In the genomic region with DNA sequence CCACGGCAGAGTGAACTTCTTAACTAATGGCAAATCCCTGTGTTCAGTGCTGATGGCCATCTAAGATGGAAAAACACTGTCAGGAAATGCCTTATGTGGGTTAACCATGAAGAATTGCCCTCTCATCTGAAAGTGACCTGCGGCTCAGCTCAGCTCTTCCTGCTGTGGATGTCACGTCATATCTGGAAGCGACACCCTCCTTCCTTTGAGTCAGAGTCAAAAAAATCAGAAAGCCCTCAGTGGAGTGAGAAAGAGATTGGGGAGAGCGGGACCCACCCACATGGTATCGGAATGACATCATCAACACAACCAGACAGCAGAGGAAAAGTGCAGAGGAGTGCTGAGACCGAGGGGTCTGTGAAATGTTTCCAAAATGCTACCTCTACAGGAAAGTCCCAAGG, we compare ENCODE assay signal across 8 mouse cellular contexts. TPM values are rescaled to one million over a fixed set of nuclear protein-coding genes. Genes with fewer than 3 reads are reported as not detected.
DNase-seq lines count a peak whose midpoint lies in the region; ATAC-seq and TF ChIP-seq lines count a peak whose summit lies in the region.

No protein-coding gene starts in this region.

- H3K4me1 ChIP-seq in embryonic facial prominence, embryonic 12.5 days, result peaks cover 21% of the 10 kb centered on the region
- H3K4me1 ChIP-seq in heart, postnatal 0 days (ENCODE audit: control insufficient read depth, insufficient read depth), result peaks cover 10% of the 10 kb centered on the region
- peaks cover 31% of the 10 kb centered on the region for H3K4me1 ChIP-seq in limb, embryonic 13.5 days

- 39% methylated on average over 7 of the region's 7 CpGs for WGBS in embryonic facial prominence, embryonic 12.5 days
- 32% methylated on average over 7 of the region's 7 CpGs for WGBS in heart, postnatal 0 days
- 54% methylated on average over 7 of the region's 7 CpGs for WGBS in limb, embryonic 13.5 days

- H3K27me3 ChIP-seq in embryonic facial prominence, embryonic 12.5 days, result no peaks in the 10 kb centered on the region
- no peaks in the 10 kb centered on the region for H3K27me3 ChIP-seq in heart, postnatal 0 days (ENCODE audit: control insufficient read depth, insufficient read depth, low read length)
- no peaks in the 10 kb centered on the region for H3K27me3 ChIP-seq in limb, embryonic 13.5 days

- TF ChIP-seq CTCF in layer of hippocampus, adult 2 months (conservative IDR thresholded peaks at IDR 0.05), result no peak
- TF ChIP-seq CTCF in heart, postnatal 0 days (IDR thresholded peaks at IDR 0.05; ENCODE audit: low read depth), result no peak

- peak overlapping the region; percentile 93 for H3K27ac ChIP-seq in layer of hippocampus, adult 2 months
- 0 out of 2 replicates have a peak overlapping the region, but pooled peaks have one; percentile 7 for H3K27ac ChIP-seq in embryonic facial prominence, embryonic 12.5 days
- H3K27ac ChIP-seq in heart, postnatal 0 days (ENCODE audit: low read depth), result 0 out of 2 replicates have a peak overlapping the region, but pooled peaks have one; percentile 33
- H3K27ac ChIP-seq in limb, embryonic 13.5 days, result no peak overlapping the region

- no peak overlapping the region for H3K9ac ChIP-seq in embryonic facial prominence, embryonic 12.5 days
- no peak overlapping the region for H3K9ac ChIP-seq in heart, postnatal 0 days (replicated peaks; ENCODE audit: low read depth, low read length)
- no peak overlapping the region for H3K9ac ChIP-seq in limb, embryonic 13.5 days

- no peaks in the 10 kb centered on the region for H3K9me3 ChIP-seq in embryonic facial prominence, embryonic 12.5 days
- no peaks in the 10 kb centered on the region for H3K9me3 ChIP-seq in heart, postnatal 0 days (replicated peaks; ENCODE audit: control insufficient read depth, low read length)
- H3K9me3 ChIP-seq in limb, embryonic 13.5 days, result no peaks in the 10 kb centered on the region

- H3K36me3 ChIP-seq in embryonic facial prominence, embryonic 12.5 days, result no peaks in the 10 kb centered on the region
- no peaks in the 10 kb centered on the region for H3K36me3 ChIP-seq in heart, postnatal 0 days (replicated peaks; ENCODE audit: control insufficient read depth, insufficient read depth, low read length)
- H3K36me3 ChIP-seq in limb, embryonic 13.5 days, result no peaks in the 10 kb centered on the region

- H3K4me3 ChIP-seq in layer of hippocampus, adult 2 months, result peak overlapping the region; percentile 31
- H3K4me3 ChIP-seq in embryonic facial prominence, embryonic 12.5 days, result no peak overlapping the region
- no peak overlapping the region for H3K4me3 ChIP-seq in heart, postnatal 0 days (ENCODE audit: low read depth, low read length)
- no peak overlapping the region for H3K4me3 ChIP-seq in limb, embryonic 13.5 days

- no peak for ATAC-seq in embryonic facial prominence, embryonic 12.5 days (ENCODE audit: insufficient number of reproducible peaks, insufficient read depth, low FRiP score, low TSS enrichment)
- 0 out of 2 replicates have a peak, but pooled peaks have one; percentile 15 for ATAC-seq in heart, postnatal 0 days (ENCODE audit: insufficient read depth, low read depth)
- ATAC-seq in limb, embryonic 13.5 days (ENCODE audit: low FRiP score, low read depth), result peak; percentile 46; the same call in 1 of the 2 replicates

- peak overlapping the region; percentile 43; the same call in 1 of the 2 replicates for H3K4me2 ChIP-seq in embryonic facial prominence, embryonic 12.5 days (replicated peaks)
- H3K4me2 ChIP-seq in heart, postnatal 0 days (ENCODE audit: low read depth, low read length), result peak overlapping the region; percentile 40
- H3K4me2 ChIP-seq in limb, embryonic 13.5 days (replicated peaks), result peak overlapping the region; percentile 56

- peak; percentile 26 to 46 for DNase-seq in layer of hippocampus, adult 2 months (ENCODE audit: low spot score in 2 of 2)
- no peak for DNase-seq in layer of hippocampus, adult 9-10 months (ENCODE audit: low spot score)
- DNase-seq in heart, postnatal 0 days (ENCODE audit: low spot score), result peak; percentile 43
- DNase-seq in spleen, postnatal 36 days (ENCODE audit: low spot score in 2 of 2), result no peak
- DNase-seq in yolk sac, embryonic 10.5 days (ENCODE audit: low spot score), result no peak
- no peak for DNase-seq in spleen, postnatal 10 days (ENCODE audit: low spot score in 2 of 2)

- no peak for TF ChIP-seq EP300 in heart, postnatal 0 days (IDR thresholded peaks at IDR 0.05; ENCODE audit: low read depth)

RNA-seq across cellular contexts. Expression of gene Srsf7, which starts 39.3 kb away (rescaled TPM):
- total RNA-seq in layer of hippocampus, adult 2 months (2021), result 100 to 1,000 TPM; 116 to 132 TPM
- polyA plus RNA-seq in embryonic facial prominence, embryonic 12.5 days (2016; fragmentation: Nextera tagmentation; extraction: Ambion mirVana), result 723 and 760 TPM in 2 replicates
- 84.3 and 86.2 TPM in 2 replicates for total RNA-seq in heart, postnatal 0 days (2014; rRNA removed; ENCODE audit: low replicate concordance)
- polyA plus RNA-seq in heart, postnatal 0 days (2015; fragmentation: Nextera tagmentation; extraction: Ambion mirVana), result 151 and 154 TPM in 2 replicates
- 721 and 736 TPM in 2 replicates for polyA plus RNA-seq in limb, embryonic 13.5 days (2015; fragmentation: Nextera tagmentation; extraction: Ambion mirVana)

RNA-seq across cellular contexts. Expression of gene Ttc39d, which starts 39.4 kb away (rescaled TPM):
- total RNA-seq in layer of hippocampus, adult 2 months (2021), result under 1 TPM; 0.15 to 0.28 TPM
- polyA plus RNA-seq in embryonic facial prominence, embryonic 12.5 days (2016; fragmentation: Nextera tagmentation; extraction: Ambion mirVana), result 0.10 TPM in 2 replicates
- total RNA-seq in heart, postnatal 0 days (2014; rRNA removed; ENCODE audit: low replicate concordance), result 1.0 TPM in 1 of 2 replicates, not detected in the other
- polyA plus RNA-seq in heart, postnatal 0 days (2015; fragmentation: Nextera tagmentation; extraction: Ambion mirVana), result 0.05 and 0.08 TPM in 2 replicates
- 0.10 and 0.17 TPM in 2 replicates for polyA plus RNA-seq in limb, embryonic 13.5 days (2015; fragmentation: Nextera tagmentation; extraction: Ambion mirVana)

RNA-seq across cellular contexts. Expression of gene Galm, which starts 40.6 kb away (rescaled TPM):
- total RNA-seq in layer of hippocampus, adult 2 months (2021), result 1 to 10 TPM; 3.8 to 5.4 TPM
- 19.0 and 23.3 TPM in 2 replicates for polyA plus RNA-seq in embryonic facial prominence, embryonic 12.5 days (2016; fragmentation: Nextera tagmentation; extraction: Ambion mirVana)
- total RNA-seq in heart, postnatal 0 days (2014; rRNA removed; ENCODE audit: low replicate concordance), result 15.4 and 19.7 TPM in 2 replicates
- 9.6 and 10.7 TPM in 2 replicates for polyA plus RNA-seq in heart, postnatal 0 days (2015; fragmentation: Nextera tagmentation; extraction: Ambion mirVana)
- 15.5 and 17.2 TPM in 2 replicates for polyA plus RNA-seq in limb, embryonic 13.5 days (2015; fragmentation: Nextera tagmentation; extraction: Ambion mirVana)

RNA-seq across cellular contexts. Expression of gene Gemin6, which starts 56.4 kb away (rescaled TPM):
- total RNA-seq in layer of hippocampus, adult 2 months (2021), result 1 to 10 TPM; 5.1 to 6.1 TPM
- 33.7 and 34.7 TPM in 2 replicates for polyA plus RNA-seq in embryonic facial prominence, embryonic 12.5 days (2016; fragmentation: Nextera tagmentation; extraction: Ambion mirVana)
- total RNA-seq in heart, postnatal 0 days (2014; rRNA removed; ENCODE audit: low replicate concordance), result 0.54 and 4.7 TPM in 2 replicates
- 13.3 and 14.6 TPM in 2 replicates for polyA plus RNA-seq in heart, postnatal 0 days (2015; fragmentation: Nextera tagmentation; extraction: Ambion mirVana)
- polyA plus RNA-seq in limb, embryonic 13.5 days (2015; fragmentation: Nextera tagmentation; extraction: Ambion mirVana), result 37.3 and 38.4 TPM in 2 replicates

Comparison
In these comparisons a context has a peak if more than half of its experiments do, and no peak if none do; other contexts are left out.
1. DNase-seq: peak in layer of hippocampus, adult 2 months (2 of 2) and heart, postnatal 0 days (single experiment); none in layer of hippocampus, adult 9-10 months (single experiment), spleen, postnatal 36 days (0 of 2), yolk sac, embryonic 10.5 days (single experiment) and spleen, postnatal 10 days (0 of 2).
2. Peak in every context shown above with its lines, with median percentiles within 50 percentile points of each other: H3K4me2 ChIP-seq.